Mouse (Mus musculus): ENCODE results near the gene P3h4. TPM values are rescaled to one million over a fixed set of nuclear protein-coding genes. Genes with fewer than 3 reads are reported as not detected.

The P3h4 gene
- not detected for polyA plus RNA-seq (2017; shearing (Covaris generic))

DNA sequence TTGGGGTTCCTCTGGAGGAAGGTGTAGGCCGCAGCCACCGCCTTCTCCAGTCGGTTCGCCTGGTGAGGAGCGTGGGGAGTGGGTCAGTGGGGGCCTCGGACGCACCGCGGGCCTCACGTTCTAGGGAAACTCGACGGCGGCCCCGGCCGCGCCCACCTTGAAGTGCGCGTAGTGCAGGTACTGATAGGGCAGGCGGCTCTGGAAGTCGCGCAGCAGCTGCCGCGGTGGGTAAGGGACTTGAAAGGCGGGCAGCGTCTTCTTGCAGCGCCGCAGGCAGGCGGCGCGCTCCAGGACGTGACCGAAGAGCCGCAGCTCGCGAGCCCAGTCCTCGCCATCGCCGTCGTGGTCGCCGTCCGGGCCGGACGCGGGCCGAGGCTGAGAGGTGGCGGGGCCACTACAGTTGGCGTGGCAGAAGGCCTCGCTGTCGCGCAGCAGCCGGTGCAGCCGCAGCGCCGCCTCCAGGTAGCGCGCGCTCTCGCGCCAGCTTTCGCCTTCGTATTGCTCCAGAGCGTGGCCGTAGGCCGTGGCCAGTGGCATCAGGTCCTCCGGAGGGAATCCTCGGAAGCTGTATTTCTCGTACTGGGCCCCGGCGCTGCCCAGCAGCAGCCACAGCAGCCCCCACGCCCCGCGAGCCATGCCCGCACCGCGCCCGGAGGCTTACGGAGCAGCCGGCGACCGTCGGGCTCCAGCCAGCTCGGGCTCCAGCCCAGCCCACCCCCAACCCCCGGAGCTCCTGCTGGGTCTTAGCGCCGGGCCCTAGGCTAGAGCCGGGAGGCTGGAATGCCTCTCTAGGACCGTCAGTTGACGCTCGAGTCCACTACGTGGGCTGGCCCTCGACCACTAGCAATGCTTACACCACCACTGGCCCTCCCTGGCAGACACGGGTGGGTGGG lies at the start of gene P3h4:
TSS of gene P3h4 (minus strand) at position 816 of the 893 bp plus-strand sequence.

DNA sequence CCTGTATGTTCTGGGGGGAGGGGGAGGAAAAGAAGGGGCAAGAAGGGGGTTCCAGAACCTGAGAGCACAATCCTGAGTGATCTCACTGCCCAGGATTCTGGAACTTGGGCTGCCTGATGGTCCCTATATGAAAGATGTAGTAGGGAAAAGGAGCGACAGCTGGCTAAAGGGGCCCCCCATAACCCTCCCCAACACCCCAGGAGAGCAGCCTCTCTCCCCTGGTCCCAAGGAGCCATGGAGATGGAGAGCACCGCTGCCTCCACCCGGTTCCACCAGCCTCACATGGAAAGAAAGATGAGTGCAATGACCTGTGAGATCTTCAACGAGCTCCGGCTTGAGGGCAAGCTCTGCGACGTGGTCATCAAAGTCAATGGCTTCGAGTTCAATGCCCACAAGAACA lies 27.2 kb upstream of the P3h4 start, which contains the start of the genes Nt5c3b and Klhl10:
TSS of gene Nt5c3b (minus strand) at position 12 of the 400 bp plus-strand sequence.
TSS of gene Klhl10 (plus strand) at position 121 of the 400 bp plus-strand sequence.

GRCm38 (mm10) chr11:100414914-100415822 lies 532 bp upstream of the P3h4 start, which contains the start of gene Fkbp10:
Gene Fkbp10, plus strand, starts transcription at chr11:100415697.

DNA sequence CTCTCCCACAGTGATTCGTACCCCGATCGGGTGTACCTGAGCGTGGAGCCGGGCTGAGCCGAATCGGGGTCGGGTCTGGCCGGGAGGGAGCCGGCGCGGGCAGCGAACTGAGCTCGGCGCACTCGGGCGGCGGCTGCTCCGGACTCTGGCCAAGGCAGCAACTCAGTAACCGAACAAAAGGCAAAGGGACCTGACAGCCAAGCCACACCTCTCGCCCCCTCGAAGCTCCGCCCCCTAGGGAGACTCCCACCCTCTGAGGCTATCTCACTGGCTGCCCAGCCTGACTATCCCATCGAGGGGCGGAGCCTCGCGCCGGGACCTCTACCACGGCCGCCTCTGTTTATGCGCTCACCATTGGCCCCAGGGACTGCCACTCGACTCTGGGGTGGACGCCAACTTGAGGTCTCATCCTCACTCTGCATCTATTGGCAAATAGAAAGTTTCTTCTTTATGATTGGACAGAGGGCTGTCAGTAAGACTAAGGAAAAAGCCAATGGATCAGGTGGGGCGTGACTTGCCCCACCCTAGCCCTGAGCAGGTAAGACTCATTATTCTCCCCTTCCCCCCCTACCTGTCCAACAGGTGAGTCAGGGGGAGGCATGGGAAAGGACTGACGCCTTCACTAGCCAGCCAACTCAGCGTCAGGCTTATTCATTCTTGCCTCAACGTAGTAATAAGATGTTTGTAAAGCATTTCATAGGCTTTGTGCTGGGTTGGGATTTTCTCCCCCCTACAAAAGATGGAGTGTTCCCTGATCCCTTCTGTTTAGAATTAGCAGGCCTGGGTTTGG lies 16.8 kb downstream of the P3h4 start, which contains the start of gene Jup:
TSS of gene Jup (minus strand) at position 164 of the 790 bp plus-strand sequence.

Other genes with a start within 250 kb of the P3h4 start
- gene Krt9, start 221.6 kb downstream of the P3h4 start, polyA plus RNA-seq (2017; shearing (Covaris generic)): under 1 TPM in 1 of 2 experiments, not detected in 1; 0.06 TPM
- gene Krt14, start 207.3 kb downstream of the P3h4 start, polyA plus RNA-seq (2017; shearing (Covaris generic)): under 1 TPM in 1 of 2 experiments, not detected in 1; 0.15 TPM
- gene Krt16, start 165.9 kb downstream of the P3h4 start, polyA plus RNA-seq (2017; shearing (Covaris generic)): under 1 TPM in 1 of 2 experiments, not detected in 1; 0.27 TPM
- gene Krt17, start 153.8 kb downstream of the P3h4 start, polyA plus RNA-seq (2017; shearing (Covaris generic)): under 1 TPM in 1 of 2 experiments, not detected in 1; 0.31 TPM
- not detected for gene Krt42, start 145.0 kb downstream of the P3h4 start, polyA plus RNA-seq (2017; shearing (Covaris generic))
- gene Eif1, start 95.0 kb downstream of the P3h4 start, polyA plus RNA-seq (2017; shearing (Covaris generic)): 1,000 to 10,000 TPM; 1,912 to 1,976 TPM
- gene Gast, start 80.4 kb downstream of the P3h4 start, polyA plus RNA-seq (2017; shearing (Covaris generic)): not detected
- gene Hap1, start 58.7 kb downstream of the P3h4 start, polyA plus RNA-seq (2017; shearing (Covaris generic)): 1 to 10 TPM in 1 of 2 experiments, under 1 TPM in 1; 0.79 to 1.9 TPM
- 1 to 10 TPM; 2.8 to 10.0 TPM for gene Jup, start 17.1 kb downstream of the P3h4 start, polyA plus RNA-seq (2017; shearing (Covaris generic))
- gene Fkbp10, start 861 bp upstream of the P3h4 start, polyA plus RNA-seq (2017; shearing (Covaris generic)): under 1 TPM; 0.12 to 0.48 TPM
- gene Nt5c3b, start 27.0 kb upstream of the P3h4 start, polyA plus RNA-seq (2017; shearing (Covaris generic)): 100 to 1,000 TPM; 134 to 173 TPM
- gene Klhl10, start 27.1 kb upstream of the P3h4 start, polyA plus RNA-seq (2017; shearing (Covaris generic)): under 1 TPM; 0.33 to 0.48 TPM
- 1 to 10 TPM; 2.4 to 4.5 TPM for gene Klhl11, start 57.9 kb upstream of the P3h4 start, polyA plus RNA-seq (2017; shearing (Covaris generic))
- gene Acly, start 113.2 kb upstream of the P3h4 start, polyA plus RNA-seq (2017; shearing (Covaris generic)): 100 to 1,000 TPM in 1 of 2 experiments, 10 to 100 TPM in 1; 94.4 to 139 TPM
- 1 to 10 TPM in 1 of 2 experiments, under 1 TPM in 1; 0.16 to 1.3 TPM for gene Ttc25, start 130.8 kb upstream of the P3h4 start, polyA plus RNA-seq (2017; shearing (Covaris generic))
- gene Cnp, start 160.1 kb upstream of the P3h4 start, polyA plus RNA-seq (2017; shearing (Covaris generic)): 100 to 1,000 TPM; 373 to 396 TPM
- gene Nkiras2, start 204.4 kb upstream of the P3h4 start, polyA plus RNA-seq (2017; shearing (Covaris generic)): 10 to 100 TPM; 28.6 to 31.5 TPM
- 100 to 1,000 TPM; 424 to 540 TPM for gene Dnajc7, start 205.3 kb upstream of the P3h4 start, polyA plus RNA-seq (2017; shearing (Covaris generic))

Measured in activated CD4-positive, CD25-positive, alpha-beta regulatory T cell (primary cell).